In the genomic region with DNA sequence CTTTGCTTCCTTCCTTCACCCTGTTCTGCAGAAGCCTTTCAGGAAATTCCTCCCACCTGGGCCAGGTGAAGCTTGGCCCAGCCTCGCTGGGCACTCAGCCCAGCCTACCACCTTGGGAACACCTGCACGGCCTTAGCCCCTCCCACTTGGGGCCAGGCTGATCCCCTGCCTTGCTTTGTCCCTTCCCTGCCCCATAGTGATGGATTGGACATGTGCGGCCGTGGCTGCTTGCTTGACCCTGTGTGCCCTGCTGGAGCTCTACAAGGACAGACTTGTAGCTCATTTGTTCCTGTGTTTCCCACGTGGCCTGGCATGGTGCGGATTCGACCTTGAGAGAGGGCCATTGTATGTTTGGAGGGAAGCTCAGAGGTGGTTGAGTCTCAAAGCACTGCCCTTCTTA, we compare ENCODE assay signal across 10 mouse cellular contexts. TPM values are rescaled to one million over a fixed set of nuclear protein-coding genes. Genes with fewer than 3 reads are reported as not detected.
DNase-seq lines count a peak whose midpoint lies in the region; ATAC-seq lines count a peak whose summit lies in the region.
"Had no signal": no experiment of that assay in that cellular context is flagged by ENCODE, and none has a peak within 500 bp of the region (broad histone marks: within the 10 kb centered on the region; RNA-seq: fewer than 3 reads in every experiment).

No protein-coding gene starts in this region.

- no peak overlapping the region for H3K4me3 ChIP-seq in kidney, embryonic 14.5 days (ENCODE audit: low read length)
- H3K4me3 ChIP-seq in neural tube, embryonic 15.5 days (replicated peaks) = no peak overlapping the region

- no peak overlapping the region for H3K9ac ChIP-seq in kidney, embryonic 14.5 days (ENCODE audit: low read depth, low read length)
- no peak overlapping the region for H3K9ac ChIP-seq in neural tube, embryonic 15.5 days (replicated peaks)

- H3K4me2 ChIP-seq in kidney, embryonic 14.5 days (replicated peaks; ENCODE audit: low read depth, low read length) = no peak overlapping the region
- no peak overlapping the region for H3K4me2 ChIP-seq in neural tube, embryonic 15.5 days

- H3K9me3 ChIP-seq in kidney, embryonic 14.5 days (ENCODE audit: control insufficient read depth, low read length) = no peaks in the 10 kb centered on the region
- no peaks in the 10 kb centered on the region for H3K9me3 ChIP-seq in neural tube, embryonic 15.5 days (replicated peaks)

- H3K27ac ChIP-seq in kidney, embryonic 14.5 days (ENCODE audit: low read depth, low read length) = no peak overlapping the region
- H3K27ac ChIP-seq in neural tube, embryonic 15.5 days (replicated peaks) = 0 out of 2 replicates have a peak overlapping the region, but pooled peaks have one; percentile 33

- WGBS in kidney, embryonic 14.5 days = 58% methylated on average over 7 of the region's 7 CpGs
- 43% methylated on average over 7 of the region's 7 CpGs for WGBS in neural tube, embryonic 15.5 days

- ATAC-seq in kidney, embryonic 14.5 days (ENCODE audit: low FRiP score, low TSS enrichment) = no peak
- ATAC-seq in neural tube, embryonic 15.5 days (ENCODE audit: low FRiP score) = no peak

- H3K36me3 ChIP-seq in kidney, embryonic 14.5 days (ENCODE audit: control insufficient read depth, insufficient read depth, low read length) = no peaks in the 10 kb centered on the region
- no peaks in the 10 kb centered on the region for H3K36me3 ChIP-seq in neural tube, embryonic 15.5 days

- H3K27me3 ChIP-seq in kidney, embryonic 14.5 days (ENCODE audit: control insufficient read depth, insufficient read depth, low read length) = peaks cover 14% of the 10 kb centered on the region
- peaks cover 55% of the 10 kb centered on the region for H3K27me3 ChIP-seq in neural tube, embryonic 15.5 days (replicated peaks)

- peak; percentile 71 for DNase-seq in adrenal gland, postnatal 14 days
- DNase-seq in adrenal gland, postnatal 25 days = no peak
- peak; percentile 89 for DNase-seq in kidney, adult 11 months
- DNase-seq in kidney, adult 9 months = peak; percentile 74
- no peak for DNase-seq in thymus, postnatal 0 days (ENCODE audit: low spot score)
- no peak for DNase-seq in testis, postnatal 14 days (ENCODE audit: low spot score)
- DNase-seq: cerebellum, adult 9-11 months; gastrocnemius, postnatal 25 days had no signal

- H3K4me1 ChIP-seq in kidney, embryonic 14.5 days (ENCODE audit: control insufficient read depth, insufficient read depth, low read length) = 0 out of 2 replicates have a peak, but pooled peaks cover 6% of the 10 kb centered on the region
- peaks cover 50% of the 10 kb centered on the region for H3K4me1 ChIP-seq in neural tube, embryonic 15.5 days

RNA-seq across cellular contexts. Expression of gene Casz1, which starts 54.0 kb away (rescaled TPM):
- 7.0 and 7.2 TPM in 2 replicates for total RNA-seq in adrenal gland, postnatal 14 days (2021)
- 4.6 and 5.3 TPM in 2 replicates for total RNA-seq in adrenal gland, postnatal 25 days (2021)
- polyA plus RNA-seq in kidney, embryonic 14.5 days (2014; fragmentation: Nextera tagmentation; extraction: Ambion mirVana) = 3.9 and 7.6 TPM in 2 replicates
- 11.0 and 12.3 TPM in 2 replicates for polyA plus RNA-seq in neural tube, embryonic 15.5 days (2015; fragmentation: Nextera tagmentation; extraction: Ambion mirVana)
- polyA plus RNA-seq in thymus, postnatal 0 days (2015; fragmentation: Nextera tagmentation; extraction: Ambion mirVana) = 2.5 and 3.0 TPM in 2 replicates

Comparison
In these comparisons a context has a peak if more than half of its experiments do, and no peak if none do; other contexts are left out.
1. DNase-seq: peak in adrenal gland, postnatal 14 days (single experiment), kidney, adult 11 months (single experiment) and kidney, adult 9 months (single experiment); none in adrenal gland, postnatal 25 days (single experiment), thymus, postnatal 0 days (single experiment) and testis, postnatal 14 days (single experiment).